Mouse (Mus musculus): ENCODE measurements around the gene Arhgef39.

GRCm38 (mm10) chr4:43493846-43494240 is 5.7 kb downstream of the Arhgef39 start:
- TF ChIP-seq MAX (IDR thresholded peaks at IDR 0.05; ENCODE audit: low read depth): no peak
- no peak for TF ChIP-seq REST (IDR thresholded peaks at IDR 0.05; ENCODE audit: insufficient read depth, insufficient read length)
- no peak for TF ChIP-seq POLR2AphosphoS2 (IDR thresholded peaks at IDR 0.05; ENCODE audit: insufficient read length, low read depth)
- no peak for TF ChIP-seq TCF3 (IDR thresholded peaks at IDR 0.05; ENCODE audit: insufficient read length, low read depth)
- no peak for TF ChIP-seq POLR2A (IDR thresholded peaks at IDR 0.05; ENCODE audit: insufficient read length, low read depth)
- TF ChIP-seq CEBPB (IDR thresholded peaks at IDR 0.05; ENCODE audit: insufficient read depth, poor library complexity, severe bottlenecking): no peak

Measured in myocyte (in vitro differentiated cells).